Comparison of ENCODE assay signal across 22 mouse cellular contexts in the genomic region with DNA sequence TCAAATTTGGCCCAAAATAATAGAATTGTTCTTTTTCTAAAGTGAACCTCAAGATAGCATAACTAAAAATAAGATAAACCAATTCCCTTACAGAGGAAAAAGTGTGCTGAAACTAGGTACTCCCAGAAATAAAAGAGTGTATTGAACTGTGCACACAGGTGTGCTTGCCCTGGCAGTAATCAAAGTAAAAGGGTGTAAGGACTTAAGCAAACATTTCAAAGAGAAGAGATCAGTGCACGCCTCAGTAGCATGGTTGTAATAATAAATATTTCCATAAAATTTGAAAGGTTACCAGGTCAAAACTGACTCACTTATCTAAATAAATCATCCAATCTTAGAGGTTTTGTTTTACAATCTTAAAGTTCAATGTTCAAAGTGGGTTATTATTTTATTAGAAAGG.
DNase-seq lines count a peak whose midpoint lies in the region; ATAC-seq and TF ChIP-seq lines count a peak whose summit lies in the region.
"Had no signal": no experiment of that assay in that cellular context is flagged by ENCODE, and none has a peak within 500 bp of the region (broad histone marks: within the 10 kb centered on the region; RNA-seq: fewer than 3 reads in every experiment).

No protein-coding gene starts in this region.

- 15% methylated on average over 1 of the region's 1 CpGs for WGBS in lung, embryonic 14.5 days
- 31% methylated on average over 1 of the region's 1 CpGs for WGBS in intestine, embryonic 15.5 days
- WGBS in intestine, embryonic 16.5 days: 20% methylated on average over 1 of the region's 1 CpGs
- 80% methylated on average over 1 of the region's 1 CpGs for WGBS in forebrain, embryonic 15.5 days

- TF ChIP-seq CTCF in lung, embryonic 14.5 days (IDR thresholded peaks at IDR 0.05; ENCODE audit: low read depth): no peak

- no peaks in the 10 kb centered on the region for H3K4me1 ChIP-seq in lung, embryonic 14.5 days (ENCODE audit: insufficient read depth)
- H3K4me1 ChIP-seq in intestine, embryonic 15.5 days (replicated peaks): no peaks in the 10 kb centered on the region
- no peaks in the 10 kb centered on the region for H3K4me1 ChIP-seq in intestine, embryonic 16.5 days (ENCODE audit: control insufficient read depth, insufficient read depth, low read length)
- H3K4me1 ChIP-seq in forebrain, embryonic 15.5 days: no peaks in the 10 kb centered on the region
- H3K4me1 ChIP-seq: embryonic facial prominence, embryonic 13.5 days; embryonic facial prominence, embryonic 15.5 days; forebrain, embryonic 10.5 days; forebrain, embryonic 12.5 days had no signal

- H3K27me3 ChIP-seq in lung, embryonic 14.5 days (ENCODE audit: insufficient read depth, low read length): no peaks in the 10 kb centered on the region
- H3K27me3 ChIP-seq in intestine, embryonic 15.5 days (replicated peaks): no peaks in the 10 kb centered on the region
- H3K27me3 ChIP-seq in intestine, embryonic 16.5 days (replicated peaks; ENCODE audit: control insufficient read depth, insufficient read depth, low read length): no peaks in the 10 kb centered on the region
- no peaks in the 10 kb centered on the region for H3K27me3 ChIP-seq in forebrain, embryonic 15.5 days
- H3K27me3 ChIP-seq: embryonic facial prominence, embryonic 13.5 days; embryonic facial prominence, embryonic 15.5 days; forebrain, embryonic 12.5 days had no signal

- peak; percentile 68; the same call in 1 of the 2 replicates for ATAC-seq in lung, embryonic 14.5 days (ENCODE audit: insufficient read depth)
- peak; percentile 91 for ATAC-seq in intestine, embryonic 15.5 days
- peak; percentile 88 for ATAC-seq in intestine, embryonic 16.5 days
- ATAC-seq in forebrain, embryonic 15.5 days (replicated peaks): no peak
- ATAC-seq: forebrain, embryonic 14.5 days had no signal

- no peak overlapping the region for H3K4me3 ChIP-seq in lung, embryonic 14.5 days (ENCODE audit: low read depth, low read length)
- H3K4me3 ChIP-seq in intestine, embryonic 15.5 days (replicated peaks): no peak overlapping the region
- no peak overlapping the region for H3K4me3 ChIP-seq in intestine, embryonic 16.5 days (ENCODE audit: low read length)
- no peak overlapping the region for H3K4me3 ChIP-seq in forebrain, embryonic 15.5 days
- H3K4me3 ChIP-seq: embryonic facial prominence, embryonic 13.5 days; embryonic facial prominence, embryonic 15.5 days; erythroblast, embryonic 14.5 days; forebrain, embryonic 10.5 days; forebrain, embryonic 12.5 days had no signal

- no peaks in the 10 kb centered on the region for H3K36me3 ChIP-seq in lung, embryonic 14.5 days (ENCODE audit: insufficient read depth)
- no peaks in the 10 kb centered on the region for H3K36me3 ChIP-seq in intestine, embryonic 15.5 days
- H3K36me3 ChIP-seq in intestine, embryonic 16.5 days (ENCODE audit: control insufficient read depth, insufficient read depth, low read length): no peaks in the 10 kb centered on the region
- no peaks in the 10 kb centered on the region for H3K36me3 ChIP-seq in forebrain, embryonic 15.5 days
- H3K36me3 ChIP-seq: embryonic facial prominence, embryonic 13.5 days; embryonic facial prominence, embryonic 15.5 days; forebrain, embryonic 10.5 days; forebrain, embryonic 12.5 days had no signal

- no peak overlapping the region for H3K27ac ChIP-seq in lung, embryonic 14.5 days (ENCODE audit: low read depth)
- no peak overlapping the region for H3K27ac ChIP-seq in intestine, embryonic 15.5 days
- H3K27ac ChIP-seq in intestine, embryonic 16.5 days (ENCODE audit: low read length): no peak overlapping the region
- H3K27ac ChIP-seq in forebrain, embryonic 15.5 days (replicated peaks): no peak overlapping the region
- H3K27ac ChIP-seq: embryonic facial prominence, embryonic 13.5 days; embryonic facial prominence, embryonic 15.5 days; forebrain, embryonic 10.5 days; forebrain, embryonic 12.5 days had no signal

- DNase-seq in lung, embryonic 14.5 days: no peak
- DNase-seq in lung, postnatal 4 days: no peak
- no peak for DNase-seq in frontal cortex, postnatal 10 days (ENCODE audit: low spot score in 2 of 2)
- DNase-seq: adrenal gland, adult 2 months; adrenal gland, postnatal 10 days; adrenal gland, postnatal 25 days; cerebellum, adult 11 months; cerebellum, adult 18-20 months; cerebellum, adult 8-10 months; cerebellum, adult 9-11 months; cerebellum, postnatal 14 days; cerebellum, postnatal 36 days; embryo, embryonic 11 days had no signal

- H3K9me3 ChIP-seq in lung, embryonic 14.5 days (ENCODE audit: low read depth, low read length): no peaks in the 10 kb centered on the region
- H3K9me3 ChIP-seq in intestine, embryonic 15.5 days: no peaks in the 10 kb centered on the region
- H3K9me3 ChIP-seq in intestine, embryonic 16.5 days (ENCODE audit: control insufficient read depth, low read length): no peaks in the 10 kb centered on the region
- H3K9me3 ChIP-seq in forebrain, embryonic 15.5 days: no peaks in the 10 kb centered on the region
- H3K9me3 ChIP-seq: embryonic facial prominence, embryonic 13.5 days; embryonic facial prominence, embryonic 15.5 days; forebrain, embryonic 10.5 days; forebrain, embryonic 12.5 days had no signal

- H3K4me2 ChIP-seq in lung, embryonic 14.5 days: no peak overlapping the region
- H3K4me2 ChIP-seq in intestine, embryonic 15.5 days (replicated peaks): no peak overlapping the region
- no peak overlapping the region for H3K4me2 ChIP-seq in intestine, embryonic 16.5 days (ENCODE audit: low read depth, low read length)
- no peak overlapping the region for H3K4me2 ChIP-seq in forebrain, embryonic 15.5 days (replicated peaks)
- H3K4me2 ChIP-seq: embryonic facial prominence, embryonic 13.5 days; embryonic facial prominence, embryonic 15.5 days; forebrain, embryonic 12.5 days had no signal

- no peak overlapping the region for H3K9ac ChIP-seq in lung, embryonic 14.5 days
- H3K9ac ChIP-seq in intestine, embryonic 15.5 days: no peak overlapping the region
- no peak overlapping the region for H3K9ac ChIP-seq in intestine, embryonic 16.5 days (ENCODE audit: low read depth, low read length)
- no peak overlapping the region for H3K9ac ChIP-seq in forebrain, embryonic 15.5 days (replicated peaks)
- H3K9ac ChIP-seq: embryonic facial prominence, embryonic 13.5 days; embryonic facial prominence, embryonic 15.5 days; forebrain, embryonic 12.5 days had no signal
